Mouse (Mus musculus) lung, embryonic 16.5 days (tissue): ENCODE data around the gene Fcho1. TPM values are rescaled to one million over a fixed set of nuclear protein-coding genes. Genes with fewer than 3 reads are reported as not detected.
A peak's percentile ranks its signal among the peaks of the same experiment; 100 is the strongest.

Source experiments
- ATAC-seq: fragments of 200-750 bp; cut with Nextera tagmentation; 2 replicates; pipeline ENCODE4 v1.8.0; 2017; ENCODE audit warnings: low read depth, mild to moderate bottlenecking, moderate library complexity
- H3K27ac ChIP-seq: fragments of 300-500 bp; sonication (generic); 2 replicates; pipeline ENCODE4 v1.5.1; 2014; ENCODE audit warnings: mild to moderate bottlenecking, control low read depth, low read length
- H3K27me3 ChIP-seq: fragments of 300-500 bp; sonication (generic); 2 replicates; pipeline ENCODE4 v1.6.1; 2014; ENCODE audit warnings: low read depth, low read length, mixed read lengths; ENCODE audit not compliant: control insufficient read depth, insufficient read depth
- H3K36me3 ChIP-seq: fragments of 300-500 bp; sonication (generic); 2 replicates; pipeline ENCODE4 v1.6.1; 2014; ENCODE audit warnings: low read length; ENCODE audit not compliant: control insufficient read depth, insufficient read depth
- H3K4me1 ChIP-seq: fragments of 300-500 bp; sonication (generic); replicated peaks from 2 replicates; pipeline ENCODE4 v1.6.1; 2014; ENCODE audit warnings: low read length, mixed read lengths; ENCODE audit not compliant: control insufficient read depth, insufficient read depth
- H3K4me2 ChIP-seq: fragments of 300-500 bp; sonication (generic); 2 replicates; pipeline ENCODE4 v1.6.1; 2014; ENCODE audit warnings: low read depth, low read length, control low read depth
- H3K4me3 ChIP-seq: fragments of 300-500 bp; sonication (generic); 2 replicates; pipeline ENCODE4 v1.5.1; 2014; ENCODE audit warnings: mild to moderate bottlenecking, low read length, control low read depth
- H3K9ac ChIP-seq: fragments of 300-500 bp; sonication (generic); 2 replicates; pipeline ENCODE4 v1.6.1; 2014; ENCODE audit warnings: low read length, control low read depth
- H3K9me3 ChIP-seq: fragments of 300-500 bp; sonication (generic); 2 replicates; pipeline ENCODE4 v1.6.1; 2016; ENCODE audit warnings: low read length; ENCODE audit not compliant: control insufficient read depth
- WGBS: fragments of 180-500 bp; shearing (Covaris S2); extraction: QIAGEN DNeasy Blood & Tissue Kit; methylation state at CpG from one replicate; pipeline ENCODE4 v1.1.7; 2014; 5-methylcytosine and 5-hydroxymethylcytosine counted together
- polyA plus RNA-seq: library from polyadenylated mRNA; unstranded; fragments of >200 nt; fragmentation: Nextera tagmentation; extraction: Ambion mirVana; gene quantifications from 2 replicates; pipeline ENCODE4 v1.2.1, GENCODE M21; 2015

The Fcho1 gene
- polyA plus RNA-seq, 1 experiment from 2014 or later: 6.5 TPM

- H3K9ac ChIP-seq: peak within 1 kb of the TSS; percentile 65
- peak; percentile 80 for ATAC-seq
- H3K9me3 ChIP-seq: no peaks in the 10 kb centered on the region
- H3K4me3 ChIP-seq: peak within 1 kb of the TSS; percentile 53
- peaks cover 17% of the 10 kb centered on the region for H3K27me3 ChIP-seq
- H3K4me2 ChIP-seq: peak within 1 kb of the TSS; percentile 93
- under 1% methylated on average over 37 of the region's 42 CpGs for WGBS
- no peaks in the 10 kb centered on the region for H3K36me3 ChIP-seq
- no peak within 1 kb of the TSS for H3K27ac ChIP-seq
- H3K4me1 ChIP-seq: peaks cover 13% of the 10 kb centered on the region
Observed at GRCm38 (mm10) chr8:71671549-71671965, 54.0 kb downstream of the Fcho1 start, which contains the start of gene Unc13a. Gene Unc13a, minus strand, starts transcription at chr8:71671757.

- peaks cover 20% of the 10 kb centered on the region for H3K27me3 ChIP-seq
- ATAC-seq: peak; percentile 47
- H3K4me1 ChIP-seq: peaks cover 16% of the 10 kb centered on the region
- WGBS: under 1% methylated on average over 62 of the region's 64 CpGs
- no peak overlapping the region for H3K9ac ChIP-seq
- peak overlapping the region; percentile 53 for H3K4me3 ChIP-seq
- no peaks in the 10 kb centered on the region for H3K36me3 ChIP-seq
- H3K9me3 ChIP-seq: no peaks in the 10 kb centered on the region
- H3K27ac ChIP-seq: no peak overlapping the region
- peak overlapping the region; percentile 93 for H3K4me2 ChIP-seq
Observed at GRCm38 (mm10) chr8:71670621-71671548, 54.6 kb downstream of the Fcho1 start.

- Histone ChIP-seq H3K27me3 (peaks cover 20% of the 10 kb centered on the region), H3K36me3 (no peaks in the 10 kb centered on the region), H3K4me3 (peak overlapping the region; percentile 53), H3K4me2 (peak overlapping the region; percentile 93), H3K9me3 (no peaks in the 10 kb centered on the region), H3K9ac (no peak overlapping the region), H3K27ac (no peak overlapping the region), H3K4me1 (peaks cover 22% of the 10 kb centered on the region)
- WGBS: 21% methylated on average over 8 of the region's 12 CpGs
- ATAC-seq: no peak
Observed at GRCm38 (mm10) chr8:71670198-71670597, 55.3 kb downstream of the Fcho1 start.

DNA sequence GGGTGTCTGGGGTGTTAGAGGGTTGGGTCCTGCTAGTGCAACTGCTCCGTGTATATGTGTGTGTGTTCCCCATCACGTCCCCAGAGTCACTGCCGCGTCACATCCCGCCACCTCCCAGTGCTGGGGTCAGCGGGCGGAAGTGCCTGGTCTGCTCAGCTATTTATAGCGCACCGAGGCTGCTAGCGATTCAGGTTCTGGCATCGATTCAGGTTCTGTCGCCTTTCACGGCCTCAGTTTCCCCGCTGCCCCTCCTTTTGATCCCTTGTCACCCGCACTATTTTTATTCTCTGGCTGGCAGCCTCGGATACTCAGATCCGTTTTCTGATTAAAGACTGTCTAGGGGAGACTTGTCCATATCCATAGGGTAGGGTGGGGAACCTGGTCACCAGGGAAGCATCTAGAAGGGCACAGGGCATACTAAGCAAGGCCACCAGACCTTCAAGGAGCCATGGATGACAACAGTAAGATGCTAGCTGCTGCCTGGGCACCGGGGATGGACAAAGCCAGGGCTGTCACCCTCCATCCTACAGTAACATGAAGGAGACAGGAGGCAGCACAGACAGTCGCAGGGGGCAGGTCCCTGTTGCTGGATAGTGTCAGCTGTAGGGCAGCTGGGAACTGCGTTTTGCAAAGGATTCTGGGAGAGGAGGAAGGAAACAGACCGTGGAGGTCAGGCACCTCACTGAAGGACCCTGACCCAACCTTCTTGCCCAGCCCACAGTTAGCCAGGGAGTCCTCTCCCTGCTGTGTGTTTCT lies 57.1 kb downstream of the Fcho1 start:
- Histone ChIP-seq H3K36me3 (no peaks in the 10 kb centered on the region), H3K4me3 (no peak overlapping the region), H3K27me3 (peaks cover 20% of the 10 kb centered on the region), H3K4me2 (peak overlapping the region; percentile 6), H3K9ac (no peak overlapping the region), H3K9me3 (no peaks in the 10 kb centered on the region), H3K4me1 (peaks cover 25% of the 10 kb centered on the region), H3K27ac (no peak overlapping the region)
- WGBS: 1% methylated on average over 21 of the region's 21 CpGs
- peak; percentile 13; the same call in 1 of the 2 replicates for ATAC-seq

- Histone ChIP-seq H3K27ac (no peak overlapping the region), H3K4me1 (peaks cover 25% of the 10 kb centered on the region), H3K9ac (no peak overlapping the region), H3K9me3 (no peaks in the 10 kb centered on the region), H3K27me3 (peaks cover 20% of the 10 kb centered on the region), H3K4me2 (no peak overlapping the region), H3K4me3 (no peak overlapping the region), H3K36me3 (no peaks in the 10 kb centered on the region)
- ATAC-seq: no peak
- WGBS: 59% methylated on average over 5 of the region's 5 CpGs
Observed at GRCm38 (mm10) chr8:71667256-71667655, 58.3 kb downstream of the Fcho1 start.

GRCm38 (mm10) chr8:71666855-71667254 lies 58.7 kb downstream of the Fcho1 start:
- Histone ChIP-seq H3K9ac (no peak overlapping the region), H3K9me3 (no peaks in the 10 kb centered on the region), H3K27me3 (peaks cover 21% of the 10 kb centered on the region), H3K27ac (no peak overlapping the region), H3K4me3 (no peak overlapping the region), H3K4me2 (no peak overlapping the region), H3K4me1 (peaks cover 25% of the 10 kb centered on the region), H3K36me3 (no peaks in the 10 kb centered on the region)
- no peak for ATAC-seq
- WGBS: 35% methylated on average over 1 of the region's 1 CpGs

GRCm38 (mm10) chr8:71665331-71666130 lies 60.0 kb downstream of the Fcho1 start:
- 3% methylated on average over 21 of the region's 22 CpGs for WGBS
- peak overlapping the region; percentile 23; the same call in 1 of the 2 replicates for H3K9ac ChIP-seq

DNA sequence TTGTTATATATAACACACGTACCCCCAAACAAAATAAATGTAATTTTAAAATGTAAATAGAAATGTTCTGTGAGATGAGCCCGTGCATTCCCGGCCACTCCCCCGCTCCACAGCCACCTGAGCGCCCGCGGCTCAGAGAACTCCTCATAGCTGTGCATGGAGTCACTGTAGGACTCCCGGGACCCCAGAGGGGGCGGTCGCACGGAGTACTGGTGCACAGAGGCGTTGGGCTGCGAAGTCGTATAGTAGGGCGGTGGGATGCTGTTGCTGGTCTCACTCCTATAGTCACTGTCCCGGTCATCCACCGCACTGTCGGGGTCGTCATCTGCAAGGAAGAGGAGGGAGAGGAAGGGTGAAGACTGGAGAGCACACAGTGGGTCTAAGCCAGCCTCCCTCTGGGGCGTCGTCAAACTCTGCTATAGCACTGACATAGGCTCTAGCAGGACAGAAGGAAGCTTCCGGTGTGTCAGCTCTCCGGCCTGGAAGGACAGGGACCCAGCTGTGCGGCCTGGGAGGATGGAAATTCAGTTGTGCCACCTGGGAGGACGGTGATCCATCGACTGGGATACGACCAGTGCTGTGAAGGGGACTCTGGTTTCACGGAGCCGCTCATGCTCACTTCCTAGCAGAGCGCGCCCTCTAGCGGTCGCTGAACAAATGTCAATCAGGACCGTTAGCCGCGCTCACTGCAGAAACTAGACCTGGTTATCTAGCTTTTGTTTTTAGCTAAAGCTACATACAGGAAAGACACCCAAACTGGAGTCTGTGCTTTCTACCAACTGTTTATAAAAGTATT lies 65.0 kb downstream of the Fcho1 start:
- Histone ChIP-seq H3K27ac (no peak overlapping the region), H3K36me3 (no peaks in the 10 kb centered on the region), H3K27me3 (peaks cover 35% of the 10 kb centered on the region), H3K4me3 (no peak overlapping the region), H3K9me3 (no peaks in the 10 kb centered on the region), H3K4me2 (no peak overlapping the region), H3K9ac (no peak overlapping the region), H3K4me1 (peaks cover 8% of the 10 kb centered on the region)
- ATAC-seq: peak; percentile 51
- 6% methylated on average over 36 of the region's 36 CpGs for WGBS

More at GRCm38 (mm10) chr8:71665331-71666130, 60.0 kb downstream of the Fcho1 start:
- ATAC-seq: peak; percentile 75
- peaks cover 18% of the 10 kb centered on the region for H3K4me1 ChIP-seq
- no peaks in the 10 kb centered on the region for H3K9me3 ChIP-seq
- peak overlapping the region; percentile 53 for H3K4me2 ChIP-seq
- H3K27ac ChIP-seq: no peak overlapping the region
- H3K4me3 ChIP-seq: peak overlapping the region; percentile 26
- peaks cover 19% of the 10 kb centered on the region for H3K27me3 ChIP-seq
- H3K36me3 ChIP-seq: no peaks in the 10 kb centered on the region
